Mouse (Mus musculus): ENCODE data around the gene Plbd1. TPM values are rescaled to one million over a fixed set of nuclear protein-coding genes. Genes with fewer than 3 reads are reported as not detected.

Gene Plbd1
- polyA plus RNA-seq, 1 experiment from 2014 or later: 4.9 TPM

GRCm38 (mm10) chr6:136614156-136614555 lies 47.6 kb downstream of the Plbd1 start:
- H3K27me3 ChIP-seq: no peaks in the 10 kb centered on the region
- no peaks in the 10 kb centered on the region for H3K4me1 ChIP-seq
- H3K4me2 ChIP-seq: no peak overlapping the region
- no peak overlapping the region for H3K27ac ChIP-seq
- no peak for ATAC-seq (ENCODE audit: borderline replicate concordance, extremely low read depth, low FRiP score, low TSS enrichment)
- no peaks in the 10 kb centered on the region for H3K9me3 ChIP-seq
- 85% methylated on average over 3 of the region's 3 CpGs for WGBS
- H3K9ac ChIP-seq: no peak overlapping the region
- H3K36me3 ChIP-seq: peaks cover 25% of the 10 kb centered on the region
- no peak overlapping the region for H3K4me3 ChIP-seq

DNA sequence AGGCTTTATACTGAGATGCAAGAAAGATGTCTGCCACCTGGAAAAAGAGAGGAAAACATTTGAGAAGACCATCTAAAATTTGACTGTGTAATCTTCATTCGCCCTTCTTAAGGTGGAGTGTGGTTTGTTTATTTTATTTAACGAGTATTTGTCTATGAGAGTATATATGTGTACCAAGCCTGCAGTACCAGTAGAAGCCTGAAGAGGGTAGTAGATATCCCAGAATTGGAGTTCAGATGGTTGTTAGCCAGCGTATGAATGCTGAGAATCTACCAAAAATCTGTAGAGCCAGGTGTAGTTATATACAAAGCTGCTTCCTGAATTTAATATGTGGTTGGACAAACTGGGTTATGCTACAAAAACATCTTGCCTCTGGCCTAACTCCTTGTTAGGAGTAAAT lies 49.4 kb downstream of the Plbd1 start:
- H3K36me3 ChIP-seq: peaks cover 41% of the 10 kb centered on the region
- ATAC-seq (ENCODE audit: borderline replicate concordance, extremely low read depth, low FRiP score, low TSS enrichment): no peak
- WGBS: 93% methylated on average over 3 of the region's 3 CpGs

DNA sequence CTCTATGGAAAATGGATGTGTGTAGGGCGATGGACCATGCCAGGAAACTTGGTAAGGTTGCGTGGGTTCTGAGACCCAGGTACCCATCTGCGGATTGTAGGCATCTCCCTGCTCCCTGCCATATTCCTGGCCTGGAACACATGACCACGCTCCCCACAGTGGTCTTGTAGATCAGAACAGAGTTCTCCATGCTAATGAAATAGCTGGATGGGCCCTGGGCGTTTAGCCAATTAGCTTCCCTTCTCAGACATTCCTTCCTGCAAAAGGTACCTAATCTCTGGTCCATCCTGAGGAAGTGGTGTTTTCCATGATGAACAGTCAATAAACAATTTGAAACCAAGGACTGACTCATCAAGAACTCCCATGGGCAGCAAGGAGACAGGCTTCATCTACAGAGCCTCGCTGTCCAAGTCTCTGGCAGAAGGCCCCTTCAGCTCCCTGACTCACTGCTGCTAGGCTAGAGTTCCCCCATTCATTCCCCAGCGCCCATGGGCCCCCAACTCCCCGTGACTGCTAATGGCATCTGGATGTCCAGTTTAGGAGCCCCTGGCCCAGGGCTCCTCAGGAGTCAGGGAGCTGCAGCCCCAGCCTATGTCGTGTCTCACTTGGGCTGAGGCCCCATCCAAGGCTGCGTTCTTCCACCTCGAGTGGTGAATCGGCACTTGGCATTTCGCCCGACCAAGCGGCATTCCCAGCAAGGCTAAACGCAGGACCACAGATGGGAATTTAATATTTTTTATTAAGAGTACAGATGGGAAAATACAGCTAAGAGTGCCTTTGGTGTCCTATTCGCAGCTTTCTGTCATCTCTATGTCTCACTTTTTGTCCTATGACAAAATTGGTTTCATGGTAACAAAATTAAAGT lies 50.1 kb downstream of the Plbd1 start:
- Histone ChIP-seq H3K4me1 (no peaks in the 10 kb centered on the region), H3K4me3 (no peak overlapping the region), H3K9ac (no peak overlapping the region), H3K27ac (no peak overlapping the region), H3K27me3 (no peaks in the 10 kb centered on the region), H3K4me2 (no peak overlapping the region), H3K36me3 (peaks cover 48% of the 10 kb centered on the region), H3K9me3 (no peaks in the 10 kb centered on the region)
- WGBS: 89% methylated on average over 17 of the region's 17 CpGs
- no peak; the same call in 1 of the 2 replicates for ATAC-seq (ENCODE audit: borderline replicate concordance, extremely low read depth, low FRiP score, low TSS enrichment)

More for the DNA sequence above, 49.4 kb downstream of the Plbd1 start:
- no peak overlapping the region for H3K27ac ChIP-seq
- H3K27me3 ChIP-seq: no peaks in the 10 kb centered on the region
- H3K9ac ChIP-seq: no peak overlapping the region
- no peak overlapping the region for H3K4me3 ChIP-seq
- no peak overlapping the region for H3K4me2 ChIP-seq
- no peaks in the 10 kb centered on the region for H3K4me1 ChIP-seq
- H3K9me3 ChIP-seq: no peaks in the 10 kb centered on the region

DNA sequence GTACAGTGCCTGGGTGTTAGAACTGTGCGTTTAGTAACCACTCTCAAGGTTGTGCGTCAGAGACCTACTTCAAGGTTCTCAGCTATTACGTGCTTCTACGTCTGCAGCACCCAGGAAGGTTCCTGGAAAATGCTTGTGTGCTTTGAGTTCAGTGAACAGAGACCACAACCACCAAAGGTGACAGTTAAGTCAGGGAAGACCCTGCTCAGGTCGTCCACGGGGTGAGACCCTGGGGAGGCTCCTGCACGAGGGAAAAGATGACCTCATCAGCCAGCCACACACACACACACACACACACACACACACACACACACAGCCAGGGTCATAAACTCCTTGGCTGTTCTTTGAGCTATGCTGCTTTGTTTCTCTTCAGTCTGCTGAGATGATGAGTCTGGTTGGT lies 59.1 kb downstream of the Plbd1 start:
- Histone ChIP-seq H3K9me3 (no peaks in the 10 kb centered on the region), H3K4me1 (no peaks in the 10 kb centered on the region), H3K4me3 (no peak overlapping the region), H3K27ac (no peak overlapping the region), H3K9ac (no peak overlapping the region), H3K4me2 (no peak overlapping the region), H3K36me3 (peaks cover 87% of the 10 kb centered on the region), H3K27me3 (no peaks in the 10 kb centered on the region)
- 82% methylated on average over 7 of the region's 7 CpGs for WGBS
- ATAC-seq (ENCODE audit: borderline replicate concordance, extremely low read depth, low FRiP score, low TSS enrichment): no peak

DNA sequence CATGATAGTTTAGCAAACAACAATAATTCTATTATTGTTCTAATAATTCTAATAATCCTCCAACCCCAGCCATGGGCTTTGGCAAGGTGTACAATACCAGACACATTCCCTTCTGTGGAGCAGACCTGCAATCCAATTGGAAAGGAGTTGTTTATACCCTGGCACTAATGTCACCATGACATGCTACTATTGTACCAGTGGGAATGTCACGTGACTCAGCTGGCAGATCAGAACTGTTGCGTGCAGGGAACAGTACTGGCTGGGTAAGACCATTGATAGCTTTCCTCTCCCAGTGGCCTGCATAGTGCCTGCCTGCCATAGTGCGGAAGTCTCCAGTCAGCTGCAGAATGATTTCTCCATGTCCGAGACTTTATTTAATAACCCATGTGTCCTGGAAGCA lies 67.2 kb downstream of the Plbd1 start:
- H3K36me3 ChIP-seq: peaks cover 64% of the 10 kb centered on the region
- H3K9me3 ChIP-seq: no peaks in the 10 kb centered on the region
- 94% methylated on average over 4 of the region's 4 CpGs for WGBS
- H3K4me1 ChIP-seq: no peaks in the 10 kb centered on the region
- H3K4me3 ChIP-seq: no peak overlapping the region
- H3K27me3 ChIP-seq: no peaks in the 10 kb centered on the region
- H3K4me2 ChIP-seq: no peak overlapping the region
- ATAC-seq (ENCODE audit: borderline replicate concordance, extremely low read depth, low FRiP score, low TSS enrichment): no peak
- H3K9ac ChIP-seq: no peak overlapping the region
- H3K27ac ChIP-seq: no peak overlapping the region

DNA sequence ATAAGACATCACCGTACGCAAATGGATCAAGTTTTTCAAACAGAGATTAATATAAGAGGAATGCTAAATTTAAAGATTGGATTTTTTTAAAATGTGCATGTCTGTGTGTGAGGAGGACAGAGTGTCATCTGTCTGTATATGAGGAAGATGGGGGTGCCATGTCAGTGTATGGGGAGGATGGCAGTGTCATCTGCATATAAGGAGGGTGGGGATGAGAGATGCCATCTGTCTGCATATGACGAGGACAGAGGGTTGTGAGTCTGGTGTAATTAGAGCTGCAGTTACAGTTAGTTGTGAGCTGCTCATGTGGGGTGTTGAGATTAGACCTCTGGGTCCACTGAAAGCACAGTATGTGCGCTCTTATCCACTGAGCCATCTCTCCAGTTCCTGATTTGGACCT lies 71.0 kb downstream of the Plbd1 start:
- H3K36me3 ChIP-seq: peaks cover 64% of the 10 kb centered on the region
- ATAC-seq (ENCODE audit: borderline replicate concordance, extremely low read depth, low FRiP score, low TSS enrichment): no peak; the same call in 1 of the 2 replicates
- H3K27ac ChIP-seq: no peak overlapping the region
- WGBS: 78% methylated on average over 4 of the region's 4 CpGs
- no peak overlapping the region for H3K4me3 ChIP-seq
- H3K4me2 ChIP-seq: no peak overlapping the region
- H3K27me3 ChIP-seq: no peaks in the 10 kb centered on the region
- H3K9ac ChIP-seq: no peak overlapping the region
- H3K9me3 ChIP-seq: no peaks in the 10 kb centered on the region
- no peaks in the 10 kb centered on the region for H3K4me1 ChIP-seq

DNA sequence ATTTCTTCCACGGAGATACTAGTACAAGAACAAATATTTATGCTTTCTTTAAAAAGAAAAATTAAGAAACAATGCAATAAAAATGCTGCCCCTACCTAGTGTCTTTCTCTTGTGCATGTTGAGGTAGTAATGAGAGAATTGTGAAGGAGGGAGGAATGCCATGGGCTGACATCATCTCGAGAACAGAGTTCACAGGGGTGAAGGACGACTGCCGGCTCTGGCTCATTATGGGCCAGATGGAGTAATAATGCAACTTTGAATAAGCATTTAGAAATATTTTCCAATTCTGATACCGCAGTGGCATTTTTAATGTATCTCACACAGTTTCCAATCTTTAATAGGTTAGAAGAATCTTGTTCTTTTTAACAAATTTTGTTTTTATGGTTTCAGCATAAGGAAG lies 95.7 kb downstream of the Plbd1 start:
- Histone ChIP-seq H3K9me3 (0 out of 2 replicates have a peak, but pooled peaks cover 7% of the 10 kb centered on the region), H3K4me3 (no peak overlapping the region), H3K36me3 (peaks cover 82% of the 10 kb centered on the region), H3K27ac (no peak overlapping the region), H3K27me3 (no peaks in the 10 kb centered on the region), H3K4me1 (no peaks in the 10 kb centered on the region), H3K4me2 (no peak overlapping the region), H3K9ac (no peak overlapping the region)
- WGBS: 85% methylated on average over 5 of the region's 5 CpGs
- ATAC-seq (ENCODE audit: borderline replicate concordance, extremely low read depth, low FRiP score, low TSS enrichment): no peak

Other genes with a start within 250 kb of the Plbd1 start
- gene E330021D16Rik, start 246.4 kb downstream of the Plbd1 start, polyA plus RNA-seq (2015; fragmentation: Nextera tagmentation; extraction: Ambion mirVana): 0.42 TPM in 1 of 2 replicates, not detected in the other
- gene Atf7ip, start 155.8 kb downstream of the Plbd1 start, polyA plus RNA-seq (2015; fragmentation: Nextera tagmentation; extraction: Ambion mirVana): 36.8 and 44.9 TPM in 2 replicates
- 0.13 and 0.19 TPM in 2 replicates for gene Gucy2c, start 119.8 kb upstream of the Plbd1 start, polyA plus RNA-seq (2015; fragmentation: Nextera tagmentation; extraction: Ambion mirVana)
- gene Hist4h4, start 142.5 kb upstream of the Plbd1 start, polyA plus RNA-seq (2015; fragmentation: Nextera tagmentation; extraction: Ambion mirVana): 0.81 and 0.89 TPM in 2 replicates
- gene H2afj, start 146.3 kb upstream of the Plbd1 start, polyA plus RNA-seq (2015; fragmentation: Nextera tagmentation; extraction: Ambion mirVana): 121 and 124 TPM in 2 replicates
- 2.0 and 2.1 TPM in 2 replicates for gene BC049715, start 165.7 kb upstream of the Plbd1 start, polyA plus RNA-seq (2015; fragmentation: Nextera tagmentation; extraction: Ambion mirVana)
- 97.8 and 101 TPM in 2 replicates for gene Wbp11, start 166.3 kb upstream of the Plbd1 start, polyA plus RNA-seq (2015; fragmentation: Nextera tagmentation; extraction: Ambion mirVana)
- gene Smco3, start 173.5 kb upstream of the Plbd1 start, polyA plus RNA-seq (2015; fragmentation: Nextera tagmentation; extraction: Ambion mirVana): 2.5 and 2.9 TPM in 2 replicates
- 6.6 and 7.1 TPM in 2 replicates for gene Art4, start 195.8 kb upstream of the Plbd1 start, polyA plus RNA-seq (2015; fragmentation: Nextera tagmentation; extraction: Ambion mirVana)
- gene Mgp, start 213.9 kb upstream of the Plbd1 start, polyA plus RNA-seq (2015; fragmentation: Nextera tagmentation; extraction: Ambion mirVana): 918 and 931 TPM in 2 replicates

Data from lung, embryonic 15.5 days (tissue).